Mouse (Mus musculus) embryonic facial prominence, embryonic 12.5 days (tissue): ENCODE data around the gene C1d. TPM values are rescaled to one million over a fixed set of nuclear protein-coding genes. Genes with fewer than 3 reads are reported as not detected.
"Not testable (repeated sequence)": the region's sequence is repeated elsewhere in the genome, so short reads cannot be mapped to it uniquely, and the experiment has no call there.

Source experiments
- ATAC-seq: fragments of 200-750 bp; cut with Nextera tagmentation; 2 replicates; pipeline ENCODE4 v1.8.0; 2017; ENCODE audit not compliant: insufficient number of reproducible peaks, insufficient read depth, low FRiP score, low TSS enrichment
- H3K27ac ChIP-seq: fragments of 300-500 bp; sonication (generic); 2 replicates; pipeline ENCODE4 v1.5.1; 2016; ENCODE audit warnings: mild to moderate bottlenecking
- H3K27me3 ChIP-seq: fragments of 300-500 bp; sonication (generic); 2 replicates; pipeline ENCODE4 v1.6.1; 2016; ENCODE audit warnings: mild to moderate bottlenecking, moderate library complexity
- H3K36me3 ChIP-seq: fragments of 300-500 bp; sonication (generic); 2 replicates; pipeline ENCODE4 v1.6.1; 2016; ENCODE audit warnings: mild to moderate bottlenecking
- H3K4me1 ChIP-seq: fragments of 300-500 bp; sonication (generic); 2 replicates; pipeline ENCODE4 v1.6.1; 2016
- H3K4me2 ChIP-seq: fragments of 300-500 bp; sonication (generic); replicated peaks from 2 replicates; pipeline ENCODE4 v1.6.1; 2016; ENCODE audit warnings: mild to moderate bottlenecking, moderate library complexity
- H3K4me3 ChIP-seq: fragments of 300-500 bp; sonication (generic); 2 replicates; pipeline ENCODE4 v1.5.1; 2016; ENCODE audit warnings: mild to moderate bottlenecking
- H3K9ac ChIP-seq: fragments of 300-500 bp; sonication (generic); 2 replicates; pipeline ENCODE4 v1.6.1; 2016; ENCODE audit warnings: mild to moderate bottlenecking, moderate library complexity
- H3K9me3 ChIP-seq: fragments of 300-500 bp; sonication (generic); 2 replicates; pipeline ENCODE4 v1.6.1; 2016; ENCODE audit warnings: mild to moderate bottlenecking, moderate library complexity
- WGBS: fragments of 180-500 bp; shearing (Covaris S2); methylation state at CpG from one replicate; pipeline ENCODE4 v1.1.7; 2016; 5-methylcytosine and 5-hydroxymethylcytosine counted together
- polyA plus RNA-seq: library from polyadenylated mRNA; unstranded; fragments of >200 nt; fragmentation: Nextera tagmentation; extraction: Ambion mirVana; gene quantifications from 2 replicates; pipeline ENCODE4 v1.2.1, GENCODE M21; 2016

The C1d gene
- 106 and 113 TPM in 2 replicates for polyA plus RNA-seq

DNA sequence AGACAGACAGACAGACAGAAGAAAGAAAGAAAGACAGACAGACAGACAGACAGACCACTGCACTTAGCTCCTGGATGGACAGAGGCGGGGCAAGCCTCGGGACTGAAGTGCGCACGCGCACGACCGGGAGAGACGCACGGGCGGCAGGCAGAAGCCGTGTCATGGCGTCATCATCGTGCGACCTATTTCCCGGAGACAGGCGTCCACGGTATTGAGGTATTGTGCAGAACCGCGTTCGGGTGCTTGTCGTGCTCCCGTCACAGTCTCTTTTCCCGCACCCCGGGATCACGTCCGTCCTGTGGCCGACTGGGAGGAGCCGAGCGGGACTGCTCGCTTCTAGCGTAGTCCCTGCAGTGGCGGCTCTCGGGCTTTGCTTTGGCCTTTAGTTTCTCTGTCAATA lies at the start of gene C1d:
Gene C1d, plus strand, starts transcription at position 137 of the 400 bp plus-strand sequence.
- Histone ChIP-seq H3K4me2 (peak within 1 kb of the TSS; percentile 63), H3K36me3 (no peaks in the 10 kb centered on the region), H3K4me1 (peaks cover 8% of the 10 kb centered on the region; the same call in 1 of the 2 replicates), H3K4me3 (peak within 1 kb of the TSS; percentile 80), H3K9me3 (no peaks in the 10 kb centered on the region), H3K27ac (peak within 1 kb of the TSS; percentile 89), H3K27me3 (no peaks in the 10 kb centered on the region), H3K9ac (peak within 1 kb of the TSS; percentile 84)
- ATAC-seq, result peak; percentile 82
- under 1% methylated on average over 33 of the region's 33 CpGs for WGBS

DNA sequence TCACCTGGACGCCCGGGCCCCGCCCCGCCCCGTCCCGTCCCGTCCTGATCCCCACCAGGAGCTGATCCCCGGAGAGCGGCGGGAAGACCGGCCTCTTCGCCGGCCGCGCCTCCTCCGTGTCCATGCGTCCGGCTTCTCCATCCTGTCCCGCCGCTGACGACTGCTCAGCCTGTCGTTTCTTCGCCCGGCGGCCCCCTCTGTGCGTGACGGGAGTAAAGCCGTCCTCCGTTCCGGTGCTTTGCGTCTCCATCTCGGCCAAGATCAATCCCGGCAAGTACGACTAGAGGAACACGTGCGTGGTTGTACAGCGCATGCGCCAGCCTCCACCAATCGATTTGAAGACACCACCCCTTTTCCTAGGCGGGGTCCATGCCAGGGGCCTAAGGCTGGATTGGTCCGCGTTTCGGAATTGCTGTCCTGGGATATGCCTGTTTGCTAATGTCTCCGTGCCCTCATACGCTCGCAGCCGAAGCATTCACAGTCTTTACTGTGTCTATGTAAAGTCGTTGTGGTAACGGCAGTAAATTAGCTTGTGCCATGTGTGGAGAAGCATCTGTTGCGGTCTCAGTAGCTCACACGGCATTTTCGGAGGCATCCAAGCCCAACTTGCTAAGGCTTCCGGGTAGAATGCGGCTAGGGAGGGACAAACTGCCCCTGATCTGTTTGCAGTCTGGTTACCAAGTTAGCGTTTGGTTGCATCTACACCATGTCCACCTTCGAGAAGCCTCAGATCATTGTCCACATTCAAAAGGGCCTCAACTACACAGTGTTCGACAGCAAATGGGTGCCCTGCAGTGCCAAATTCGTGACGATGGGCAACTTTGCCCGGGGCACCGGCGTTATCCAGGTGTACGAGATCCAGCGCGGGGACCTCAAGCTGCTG lies 45.9 kb upstream of the C1d start, which contains the start of gene Pno1:
Gene Pno1, minus strand, starts transcription at position 311 of the 883 bp plus-strand sequence.
- H3K9me3 ChIP-seq, result no peaks in the 10 kb centered on the region
- ATAC-seq, result peak; percentile 97
- H3K36me3 ChIP-seq, result peaks cover 18% of the 10 kb centered on the region
- peak within 1 kb of the TSS; percentile 74 for H3K4me2 ChIP-seq
- peak within 1 kb of the TSS; percentile 94 for H3K4me3 ChIP-seq
- H3K9ac ChIP-seq, result peak within 1 kb of the TSS; percentile 73
- peak within 1 kb of the TSS; percentile 78; the same call in 1 of the 2 replicates for H3K27ac ChIP-seq
- H3K27me3 ChIP-seq, result no peaks in the 10 kb centered on the region
- peaks cover 20% of the 10 kb centered on the region for H3K4me1 ChIP-seq
- under 1% methylated on average over 65 of the region's 65 CpGs for WGBS

DNA sequence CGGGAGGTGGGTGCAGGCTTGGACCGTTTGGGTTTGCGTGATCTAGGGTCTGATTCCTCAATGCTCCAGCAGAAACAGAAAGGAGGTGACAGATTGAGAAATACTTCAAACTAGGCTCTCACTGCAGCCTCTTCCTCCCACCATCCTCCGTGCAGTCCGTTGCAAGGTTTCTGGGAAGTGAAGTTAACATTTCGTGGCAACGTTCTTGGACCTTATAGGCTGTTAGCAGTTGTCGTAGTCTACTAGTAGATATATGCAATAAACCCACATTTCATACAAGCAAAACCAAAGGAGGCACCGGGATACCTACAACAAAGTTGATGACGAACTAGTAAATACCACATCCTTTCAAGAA lies 45.3 kb upstream of the C1d start:
- WGBS, result 3% methylated on average over 10 of the region's 10 CpGs
- H3K4me3 ChIP-seq, result peak overlapping the region; percentile 94
- peak overlapping the region; percentile 73 for H3K9ac ChIP-seq
- H3K4me2 ChIP-seq, result peak overlapping the region; percentile 74
- 0 out of 2 replicates have a peak overlapping the region, but pooled peaks have one; percentile 31 for H3K27ac ChIP-seq
- H3K27me3 ChIP-seq, result no peaks in the 10 kb centered on the region
- no peak for ATAC-seq
- H3K4me1 ChIP-seq, result peaks cover 20% of the 10 kb centered on the region
- H3K36me3 ChIP-seq, result peaks cover 15% of the 10 kb centered on the region
- H3K9me3 ChIP-seq, result no peaks in the 10 kb centered on the region

DNA sequence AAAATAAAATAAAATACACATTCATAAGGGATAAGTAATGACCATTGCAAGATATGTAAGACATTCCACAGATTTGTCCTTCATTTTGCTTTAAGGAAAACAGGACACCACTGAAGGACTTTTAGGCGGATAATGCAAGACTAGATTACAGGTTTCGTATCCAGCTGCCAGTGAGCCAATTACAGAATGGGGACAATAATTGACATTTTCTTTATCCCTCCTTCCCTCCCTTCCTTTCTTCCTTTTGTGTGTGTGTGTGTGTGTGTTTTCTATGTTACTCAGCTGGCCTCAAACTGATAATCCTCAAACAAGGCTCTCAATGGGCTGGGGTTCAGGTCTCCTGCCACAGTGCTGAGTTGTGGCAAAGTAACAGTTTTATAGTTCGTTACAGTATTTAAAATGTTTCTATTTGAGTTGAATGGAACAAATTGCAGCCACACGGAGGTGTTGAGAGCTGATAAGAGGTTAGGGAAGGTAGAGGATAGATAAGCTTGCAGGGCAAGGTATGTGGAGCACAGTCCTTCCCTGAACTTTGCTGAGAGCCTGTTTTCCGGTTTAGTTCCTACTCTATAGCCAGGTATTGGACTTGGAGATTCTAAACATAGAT lies 44.4 kb upstream of the C1d start:
- no peaks in the 10 kb centered on the region for H3K9me3 ChIP-seq
- H3K9ac ChIP-seq, result peak overlapping the region; percentile 10; the same call in 1 of the 2 replicates
- H3K4me3 ChIP-seq, result no peak overlapping the region
- H3K27ac ChIP-seq, result no peak overlapping the region
- peaks cover 10% of the 10 kb centered on the region for H3K36me3 ChIP-seq
- peaks cover 20% of the 10 kb centered on the region for H3K4me1 ChIP-seq
- H3K4me2 ChIP-seq, result peak overlapping the region; percentile 74
- ATAC-seq, result no peak
- no peaks in the 10 kb centered on the region for H3K27me3 ChIP-seq
- 74% methylated on average over 5 of the region's 5 CpGs for WGBS

GRCm38 (mm10) chr11:17215475-17215874 lies 41.9 kb upstream of the C1d start:
- ATAC-seq, result no peak
- Histone ChIP-seq H3K4me3 (no peak overlapping the region), H3K36me3 (0 out of 2 replicates have a peak, but pooled peaks cover 3% of the 10 kb centered on the region), H3K9me3 (no peaks in the 10 kb centered on the region), H3K4me1 (peaks cover 17% of the 10 kb centered on the region), H3K9ac (no peak overlapping the region), H3K27me3 (no peaks in the 10 kb centered on the region), H3K27ac (no peak overlapping the region), H3K4me2 (no peak overlapping the region)
- 89% methylated on average over 3 of the region's 3 CpGs for WGBS

DNA sequence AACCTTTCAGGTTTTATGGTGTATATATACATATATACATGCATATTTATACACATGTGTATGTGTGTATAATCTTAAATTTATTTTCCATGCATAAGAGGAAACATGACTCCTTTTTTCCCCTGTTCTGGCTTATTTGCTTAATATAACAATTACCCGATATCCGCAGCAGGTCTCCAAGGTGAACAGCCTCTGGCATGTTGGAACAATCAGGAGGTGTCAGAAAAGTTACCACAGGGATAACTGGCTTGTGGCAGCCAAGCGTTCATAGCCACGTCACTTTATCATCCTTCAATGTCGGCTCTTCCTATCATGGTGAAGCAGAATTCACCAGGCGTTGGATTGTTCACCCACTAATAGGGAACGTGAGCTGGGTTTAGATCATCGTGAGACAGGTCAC lies 36.3 kb upstream of the C1d start:
- Histone ChIP-seq H3K27ac (no peak overlapping the region), H3K9me3 (no peaks in the 10 kb centered on the region), H3K4me1 (no peaks in the 10 kb centered on the region), H3K9ac (no peak overlapping the region), H3K4me2 (no peak overlapping the region), H3K36me3 (peaks cover 27% of the 10 kb centered on the region; the same call in 1 of the 2 replicates), H3K27me3 (no peaks in the 10 kb centered on the region), H3K4me3 (no peak overlapping the region)
- ATAC-seq, result no peak
- 94% methylated on average over 8 of the region's 8 CpGs for WGBS

DNA sequence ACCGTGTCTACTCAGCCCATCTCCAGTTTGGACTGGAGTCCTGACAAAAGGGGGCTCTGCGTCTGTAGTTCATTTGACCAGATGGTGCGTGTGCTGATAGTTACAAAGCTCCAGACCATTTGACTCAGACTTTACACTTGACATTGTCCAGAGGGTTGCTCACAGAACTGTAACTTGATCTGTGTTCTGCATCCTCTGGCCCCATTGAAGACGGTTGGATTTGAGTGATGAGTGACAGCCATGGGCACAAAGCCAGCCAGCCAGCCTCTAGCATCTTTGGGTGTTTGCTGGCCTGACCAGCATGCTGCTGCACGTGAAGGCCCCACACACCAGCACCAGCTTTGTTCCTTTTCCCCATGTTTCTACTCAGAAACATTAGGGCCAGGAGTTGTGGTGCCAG lies 24.6 kb upstream of the C1d start:
- H3K9ac ChIP-seq, result no peak overlapping the region
- WGBS, result 62% methylated on average over 5 of the region's 5 CpGs
- 0 out of 2 replicates have a peak, but pooled peaks have one; percentile 10 for ATAC-seq
- H3K27me3 ChIP-seq, result no peaks in the 10 kb centered on the region
- H3K4me1 ChIP-seq, result no peaks in the 10 kb centered on the region
- no peak overlapping the region for H3K4me2 ChIP-seq
- no peak overlapping the region for H3K4me3 ChIP-seq
- peaks cover 24% of the 10 kb centered on the region for H3K36me3 ChIP-seq
- H3K27ac ChIP-seq, result no peak overlapping the region
- H3K9me3 ChIP-seq, result no peaks in the 10 kb centered on the region

- 86% methylated on average over 5 of the region's 5 CpGs for WGBS
- H3K27ac ChIP-seq, result no peak overlapping the region
- H3K27me3 ChIP-seq, result no peaks in the 10 kb centered on the region
- H3K9me3 ChIP-seq, result no peaks in the 10 kb centered on the region
- no peaks in the 10 kb centered on the region for H3K4me1 ChIP-seq
- H3K9ac ChIP-seq, result no peak overlapping the region
- ATAC-seq, result no peak
- H3K36me3 ChIP-seq, result peaks cover 15% of the 10 kb centered on the region; the same call in 1 of the 2 replicates
- H3K4me3 ChIP-seq, result no peak overlapping the region
- H3K4me2 ChIP-seq, result no peak overlapping the region
Observed at GRCm38 (mm10) chr11:17236449-17237037, 20.8 kb upstream of the C1d start.

- not testable (repeated sequence) for H3K9ac ChIP-seq, H3K4me1 ChIP-seq, H3K4me2 ChIP-seq, H3K27ac ChIP-seq, H3K27me3 ChIP-seq, H3K4me3 ChIP-seq, ATAC-seq, H3K9me3 ChIP-seq, H3K36me3 ChIP-seq
- WGBS, result 88% methylated on average over 5 of the region's 5 CpGs
Observed at GRCm38 (mm10) chr11:17238598-17238997, 18.8 kb upstream of the C1d start.

DNA sequence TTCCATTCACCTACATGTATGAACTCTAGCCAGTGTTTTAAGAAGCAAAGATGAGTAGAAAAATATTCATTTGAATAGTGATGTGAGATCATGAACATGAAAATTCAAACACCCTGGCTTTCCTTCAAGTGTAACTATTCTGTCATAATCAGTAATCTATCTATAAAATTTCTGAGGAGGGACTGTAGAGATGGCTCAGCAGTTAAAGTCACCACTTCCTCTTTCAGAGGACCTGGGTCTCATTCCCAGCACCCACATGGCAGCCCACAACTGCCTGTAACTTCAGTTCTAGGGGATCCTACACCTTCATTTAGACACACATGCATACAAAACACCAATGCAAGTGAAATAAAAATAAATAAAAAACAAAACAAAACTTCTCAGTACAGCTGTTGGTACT lies 8.7 kb upstream of the C1d start:
- ATAC-seq, result no peak
- H3K27me3 ChIP-seq, result no peaks in the 10 kb centered on the region
- H3K4me3 ChIP-seq, result no peak overlapping the region
- no peaks in the 10 kb centered on the region for H3K36me3 ChIP-seq
- H3K9ac ChIP-seq, result no peak overlapping the region
- H3K4me2 ChIP-seq, result no peak overlapping the region
- no peaks in the 10 kb centered on the region for H3K9me3 ChIP-seq
- H3K27ac ChIP-seq, result no peak overlapping the region
- H3K4me1 ChIP-seq, result no peaks in the 10 kb centered on the region

DNA sequence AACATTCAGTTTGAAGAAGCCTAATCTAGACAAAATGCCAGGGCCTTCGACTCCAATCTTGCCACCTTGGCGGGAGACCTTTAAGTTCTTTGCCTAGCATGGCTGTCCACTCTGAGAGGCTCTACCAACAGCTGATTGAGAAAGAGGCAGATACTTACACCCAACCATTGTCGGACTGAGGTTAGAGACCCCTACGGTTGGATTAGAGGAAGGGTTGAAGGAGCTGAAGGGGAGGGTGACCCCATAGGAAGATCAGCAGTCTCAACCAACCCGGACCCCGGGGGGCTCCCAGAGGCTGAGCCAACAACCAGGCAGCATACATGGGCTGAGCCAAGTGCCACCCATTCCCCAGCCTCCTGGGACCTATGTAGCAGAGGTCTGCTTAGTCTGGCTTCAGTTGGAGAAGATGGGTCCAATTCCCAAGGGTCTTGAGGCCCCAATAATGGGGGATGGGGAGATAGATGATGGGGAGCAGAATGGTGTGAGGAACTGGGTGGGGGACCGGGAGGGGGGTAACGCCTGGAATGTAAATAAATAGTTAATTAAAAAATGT lies 490 bp upstream of the C1d start:
- Histone ChIP-seq H3K4me1 (peaks cover 8% of the 10 kb centered on the region; the same call in 1 of the 2 replicates), H3K27me3 (no peaks in the 10 kb centered on the region), H3K4me2 (peak overlapping the region; percentile 63), H3K27ac (no peak overlapping the region), H3K36me3 (no peaks in the 10 kb centered on the region), H3K9ac (peak overlapping the region; percentile 84; the same call in 1 of the 2 replicates), H3K4me3 (peak overlapping the region; percentile 80), H3K9me3 (no peaks in the 10 kb centered on the region)
- peak; percentile 59; the same call in 1 of the 2 replicates for ATAC-seq
- 60% methylated on average over 8 of the region's 8 CpGs for WGBS
